Mouse (Mus musculus): ENCODE data around the gene Sox18. TPM values are rescaled to one million over a fixed set of nuclear protein-coding genes. Genes with fewer than 3 reads are reported as not detected.

The Sox18 gene
- polyA plus RNA-seq, 1 experiment: 16.8 TPM

DNA sequence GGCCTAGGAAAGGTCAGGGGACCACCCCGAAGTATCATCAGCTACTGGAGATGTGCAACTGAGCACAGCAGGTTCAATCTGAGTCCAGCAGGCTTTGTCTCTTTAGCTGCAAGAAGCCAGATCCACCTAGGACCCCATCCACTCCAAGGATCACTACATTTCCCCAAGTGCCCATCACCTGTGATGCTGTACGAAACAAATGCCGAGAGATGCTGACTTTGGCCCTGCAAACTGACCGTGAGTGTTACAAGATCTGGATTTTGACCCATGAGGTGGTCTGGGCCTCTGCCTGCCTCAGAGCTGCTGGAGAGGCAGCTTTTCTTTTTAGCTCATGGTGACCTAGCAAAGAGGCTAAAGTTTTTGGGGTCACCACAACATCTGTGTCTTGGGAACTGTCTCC is 14.2 kb upstream of the Sox18 start:
- H3K4me3 ChIP-seq (ENCODE audit: insufficient read depth, low read length): no peak overlapping the region
- no peak for TF ChIP-seq POLR2A (IDR thresholded peaks at IDR 0.05; ENCODE audit: extremely low read depth, insufficient read depth, low read length)
- TF ChIP-seq CTCF (IDR thresholded peaks at IDR 0.05; ENCODE audit: extremely low read depth, insufficient read depth, low read length): no peak
- peaks cover 7% of the 10 kb centered on the region; the same call in 1 of the 2 replicates for H3K4me1 ChIP-seq (ENCODE audit: control insufficient read depth, insufficient read depth, low read length)
- no peak overlapping the region for H3K27ac ChIP-seq (ENCODE audit: insufficient read depth, low read length)

GRCm38 (mm10) chr2:181684713-181685112 is 13.3 kb upstream of the Sox18 start:
- TF ChIP-seq CTCF (IDR thresholded peaks at IDR 0.05; ENCODE audit: extremely low read depth, insufficient read depth, low read length) (no peak), POLR2A (IDR thresholded peaks at IDR 0.05; ENCODE audit: extremely low read depth, insufficient read depth, low read length) (no peak)
- Histone ChIP-seq H3K4me3 (ENCODE audit: insufficient read depth, low read length) (no peak overlapping the region), H3K4me1 (ENCODE audit: control insufficient read depth, insufficient read depth, low read length) (peaks cover 7% of the 10 kb centered on the region; the same call in 1 of the 2 replicates), H3K27ac (ENCODE audit: insufficient read depth, low read length) (no peak overlapping the region)

DNA sequence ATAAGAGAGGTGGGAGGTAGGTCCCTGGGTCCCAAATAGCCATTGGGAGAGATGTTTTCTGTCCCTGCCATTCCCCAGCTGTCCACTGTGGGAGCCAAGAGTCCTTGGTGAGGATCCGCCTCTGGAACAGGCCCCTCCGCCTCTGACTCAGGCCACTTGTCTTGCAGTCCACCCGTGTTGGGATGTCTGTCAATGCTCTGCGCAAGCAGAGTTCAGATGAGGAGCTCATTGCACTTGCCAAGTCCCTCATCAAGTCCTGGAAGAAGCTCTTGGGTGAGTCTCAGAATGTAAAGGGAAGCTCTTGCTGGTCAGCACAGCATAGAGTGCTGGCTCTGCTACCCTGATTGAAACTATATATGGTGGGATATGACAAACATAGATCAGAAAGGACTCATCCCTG is 11.9 kb upstream of the Sox18 start:
- no peak for TF ChIP-seq CTCF (IDR thresholded peaks at IDR 0.05; ENCODE audit: extremely low read depth, insufficient read depth, low read length)
- TF ChIP-seq POLR2A (IDR thresholded peaks at IDR 0.05; ENCODE audit: extremely low read depth, insufficient read depth, low read length): no peak
- Histone ChIP-seq H3K4me1 (ENCODE audit: control insufficient read depth, insufficient read depth, low read length) (peaks cover 5% of the 10 kb centered on the region; the same call in 1 of the 2 replicates), H3K4me3 (ENCODE audit: insufficient read depth, low read length) (no peak overlapping the region), H3K27ac (ENCODE audit: insufficient read depth, low read length) (no peak overlapping the region)

DNA sequence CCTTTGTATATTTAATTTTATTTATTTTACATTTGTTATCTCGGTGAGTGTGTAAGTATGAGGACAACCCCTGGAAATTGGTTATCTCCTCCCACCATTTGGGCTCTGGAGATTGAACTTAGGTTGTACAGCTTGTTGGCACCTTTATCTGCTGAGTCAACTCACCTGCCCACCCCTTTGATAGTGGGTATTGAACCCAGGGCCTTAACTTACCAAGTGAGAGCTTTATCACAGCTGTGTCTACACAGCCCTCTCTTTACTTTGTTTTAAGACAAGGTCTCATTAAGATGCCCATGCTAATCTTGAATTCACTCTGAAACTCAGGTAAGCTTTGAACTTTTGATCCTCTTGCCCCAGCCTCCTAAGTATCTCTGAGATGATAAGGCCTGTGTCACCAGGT is 10.5 kb upstream of the Sox18 start:
- Histone ChIP-seq H3K4me3 (ENCODE audit: insufficient read depth, low read length) (no peak overlapping the region), H3K4me1 (ENCODE audit: control insufficient read depth, insufficient read depth, low read length) (peaks cover 5% of the 10 kb centered on the region; the same call in 1 of the 2 replicates), H3K27ac (ENCODE audit: insufficient read depth, low read length) (no peak overlapping the region)
- TF ChIP-seq CTCF (IDR thresholded peaks at IDR 0.05; ENCODE audit: extremely low read depth, insufficient read depth, low read length): no peak
- no peak for TF ChIP-seq POLR2A (IDR thresholded peaks at IDR 0.05; ENCODE audit: extremely low read depth, insufficient read depth, low read length)

DNA sequence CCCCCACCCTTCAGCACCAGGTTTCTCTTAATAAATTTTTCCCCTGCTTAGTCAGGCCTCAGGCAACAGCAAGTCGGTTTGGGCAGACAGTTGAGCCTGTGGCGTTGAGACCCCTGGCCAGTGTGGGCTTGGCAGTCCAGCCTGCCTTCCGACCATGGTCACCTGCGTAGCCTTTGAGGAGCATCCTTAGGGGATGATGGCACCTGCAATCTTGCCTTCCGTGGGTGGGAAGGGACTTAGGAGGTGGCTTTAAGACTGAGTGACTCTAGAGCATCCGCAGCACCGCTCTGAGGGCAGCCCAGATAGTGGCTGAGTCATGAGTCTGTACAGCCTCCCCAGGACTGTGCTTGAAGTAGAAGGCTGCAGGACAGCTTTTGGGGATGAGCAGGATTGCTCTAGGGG is 9.3 kb upstream of the Sox18 start:
- TF ChIP-seq CTCF (IDR thresholded peaks at IDR 0.05; ENCODE audit: extremely low read depth, insufficient read depth, low read length) (no peak), POLR2A (IDR thresholded peaks at IDR 0.05; ENCODE audit: extremely low read depth, insufficient read depth, low read length) (peak; percentile 39; the same call in 1 of the 2 replicates)
- peak overlapping the region; percentile 72 for H3K27ac ChIP-seq (ENCODE audit: insufficient read depth, low read length)
- H3K4me1 ChIP-seq (ENCODE audit: control insufficient read depth, insufficient read depth, low read length): peaks cover 5% of the 10 kb centered on the region; the same call in 1 of the 2 replicates
- peak overlapping the region; percentile 82 for H3K4me3 ChIP-seq (ENCODE audit: insufficient read depth, low read length)

DNA sequence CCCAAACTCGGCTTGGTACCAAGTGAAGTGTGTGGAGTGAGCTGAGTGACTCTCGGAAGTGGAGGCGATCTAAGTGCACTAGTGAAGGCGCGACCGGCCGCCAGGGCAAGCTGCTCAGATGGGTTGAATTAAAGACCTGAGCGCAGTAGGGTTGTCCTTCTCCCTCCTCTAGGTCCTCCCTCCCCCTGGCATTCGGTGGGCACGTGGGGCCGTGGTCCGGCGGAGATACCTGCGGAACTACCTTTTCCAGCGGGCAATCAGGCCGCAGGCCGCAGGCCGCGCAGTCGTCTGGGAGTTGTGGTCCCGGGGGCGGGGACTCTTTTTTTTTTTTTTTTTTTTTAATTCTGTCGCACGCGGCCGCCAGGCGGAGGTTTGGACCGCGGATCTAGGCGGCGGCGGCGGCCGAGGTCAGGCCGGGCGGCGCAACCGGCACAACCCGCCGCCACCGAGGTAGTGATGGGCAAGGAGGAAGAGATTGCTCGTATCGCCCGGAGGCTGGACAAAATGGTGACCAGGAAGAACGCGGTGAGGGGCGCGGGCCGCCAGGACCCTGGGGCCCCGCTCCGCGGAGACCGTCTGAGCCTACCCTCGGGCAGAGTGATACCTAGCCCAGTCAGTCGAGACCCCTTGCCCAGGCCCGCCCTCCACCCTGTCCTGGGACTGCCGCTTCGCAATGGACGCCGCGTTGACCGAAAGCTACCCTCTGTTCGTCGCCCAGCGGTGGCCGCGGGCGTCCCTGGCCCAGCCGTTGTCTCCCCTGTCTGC is 8.7 kb upstream of the Sox18 start, which contains the start of gene Tcea2:
Gene Tcea2 (plus strand): TSS at position 360 of the 765 bp plus-strand sequence.
- peak within 1 kb of the TSS; percentile 82 for H3K4me3 ChIP-seq (ENCODE audit: insufficient read depth, low read length)
- peak; percentile 36; the same call in 1 of the 2 replicates for TF ChIP-seq POLR2A (IDR thresholded peaks at IDR 0.05; ENCODE audit: extremely low read depth, insufficient read depth, low read length)
- TF ChIP-seq CTCF (IDR thresholded peaks at IDR 0.05; ENCODE audit: extremely low read depth, insufficient read depth, low read length): no peak
- H3K27ac ChIP-seq (ENCODE audit: insufficient read depth, low read length): peak within 1 kb of the TSS; percentile 72
- peaks cover 5% of the 10 kb centered on the region; the same call in 1 of the 2 replicates for H3K4me1 ChIP-seq (ENCODE audit: control insufficient read depth, insufficient read depth, low read length)

- Histone ChIP-seq H3K27ac (ENCODE audit: insufficient read depth, low read length) (no peak overlapping the region), H3K4me1 (ENCODE audit: control insufficient read depth, insufficient read depth, low read length) (peaks cover 5% of the 10 kb centered on the region; the same call in 1 of the 2 replicates), H3K4me3 (ENCODE audit: insufficient read depth, low read length) (no peak overlapping the region)
- TF ChIP-seq POLR2A (IDR thresholded peaks at IDR 0.05; ENCODE audit: extremely low read depth, insufficient read depth, low read length) (no peak), CTCF (IDR thresholded peaks at IDR 0.05; ENCODE audit: extremely low read depth, insufficient read depth, low read length) (peak; percentile 99)
These were observed 7.3 kb upstream of the Sox18 start for GRCm38 (mm10) chr2:181678780-181679179.

DNA sequence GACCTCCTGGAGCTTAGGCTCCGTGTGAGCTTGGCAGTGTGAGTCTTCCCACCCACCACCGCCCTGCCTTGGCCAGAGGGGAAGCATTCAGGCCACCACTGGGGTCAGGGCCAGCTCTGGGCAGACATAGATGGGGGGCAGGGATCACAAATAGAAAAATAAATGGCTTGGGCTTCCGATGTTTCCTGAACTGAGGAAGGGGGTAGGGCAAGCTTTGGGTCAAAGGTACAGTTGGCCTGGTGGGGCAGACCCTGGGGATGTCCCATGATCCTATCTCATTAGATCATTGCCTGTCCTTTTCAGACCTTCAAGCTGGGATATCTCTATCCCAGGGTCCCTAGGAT is 6.3 kb upstream of the Sox18 start:
- Histone ChIP-seq H3K4me1 (ENCODE audit: control insufficient read depth, insufficient read depth, low read length) (peaks cover 5% of the 10 kb centered on the region; the same call in 1 of the 2 replicates), H3K4me3 (ENCODE audit: insufficient read depth, low read length) (no peak overlapping the region), H3K27ac (ENCODE audit: insufficient read depth, low read length) (peak overlapping the region; percentile 77)
- TF ChIP-seq CTCF (IDR thresholded peaks at IDR 0.05; ENCODE audit: extremely low read depth, insufficient read depth, low read length) (no peak), POLR2A (IDR thresholded peaks at IDR 0.05; ENCODE audit: extremely low read depth, insufficient read depth, low read length) (no peak)

GRCm38 (mm10) chr2:181677096-181677754 is 5.8 kb upstream of the Sox18 start:
- TF ChIP-seq CTCF (IDR thresholded peaks at IDR 0.05; ENCODE audit: extremely low read depth, insufficient read depth, low read length): no peak
- no peak for TF ChIP-seq POLR2A (IDR thresholded peaks at IDR 0.05; ENCODE audit: extremely low read depth, insufficient read depth, low read length)
- peaks cover 3% of the 10 kb centered on the region; the same call in 1 of the 2 replicates for H3K4me1 ChIP-seq (ENCODE audit: control insufficient read depth, insufficient read depth, low read length)
- H3K4me3 ChIP-seq (ENCODE audit: insufficient read depth, low read length): no peak overlapping the region
- H3K27ac ChIP-seq (ENCODE audit: insufficient read depth, low read length): peak overlapping the region; percentile 77

Measured in cortical plate, adult 2 months (tissue).